Mouse (Mus musculus): ENCODE measurements at regions not wholly inside any gene's neighbourhood (a gene's known extent, or its start where the extent isn't known, plus 50 kb on each side); places are given as distances from the start of the nearest gene placed in this dataset.
"Not testable (repeated sequence)": the region's sequence is repeated elsewhere in the genome, so short reads cannot be mapped to it uniquely, and the experiment has no call there.

DNA sequence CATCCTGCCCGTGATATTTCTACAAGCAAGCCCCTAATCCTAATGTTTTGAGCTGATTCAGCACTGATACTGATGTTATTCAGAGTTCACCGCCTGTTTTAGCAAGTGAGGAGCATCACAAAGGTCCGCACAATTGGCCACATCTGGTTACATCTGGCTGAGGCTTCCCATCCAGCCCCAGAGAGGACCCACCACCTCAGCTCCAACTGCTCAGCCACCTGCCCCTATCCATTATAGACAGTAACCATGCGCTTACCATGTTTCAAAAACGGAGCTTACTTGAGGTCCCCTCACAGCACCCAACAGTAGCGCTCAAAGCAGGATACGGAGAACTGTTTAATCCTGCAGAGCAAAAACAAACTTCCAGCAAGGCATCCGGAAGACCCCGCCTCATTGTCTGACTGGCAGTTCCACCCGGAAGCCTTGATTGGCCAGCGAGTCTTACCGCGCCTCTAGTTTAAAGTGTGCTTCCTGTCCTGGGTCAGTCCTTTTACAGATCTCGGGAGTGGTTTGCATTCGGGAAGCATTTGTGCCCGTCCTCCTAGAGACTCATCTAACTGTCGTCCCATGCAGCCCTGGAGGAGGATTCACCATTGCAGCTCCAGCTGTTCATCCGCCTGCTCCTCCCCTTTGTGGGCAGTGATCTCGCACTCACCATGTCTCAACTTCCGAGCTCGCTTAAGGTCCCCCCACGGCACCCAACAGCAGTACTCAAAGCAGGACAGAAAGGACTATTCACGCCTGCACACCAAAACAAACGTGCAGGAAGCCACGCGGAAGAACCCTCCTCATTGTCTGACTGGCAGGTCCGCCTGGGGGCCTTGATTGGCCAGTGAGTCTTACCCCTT lies 69.9 kb upstream of the Zfp825 start:
- intact Hi-C loops (cut with DNase I), result not testable (repeated sequence)
- peak; percentile 78 to 81 for DNase-seq (ENCODE audit: low spot score in 2 of 2)

DNA sequence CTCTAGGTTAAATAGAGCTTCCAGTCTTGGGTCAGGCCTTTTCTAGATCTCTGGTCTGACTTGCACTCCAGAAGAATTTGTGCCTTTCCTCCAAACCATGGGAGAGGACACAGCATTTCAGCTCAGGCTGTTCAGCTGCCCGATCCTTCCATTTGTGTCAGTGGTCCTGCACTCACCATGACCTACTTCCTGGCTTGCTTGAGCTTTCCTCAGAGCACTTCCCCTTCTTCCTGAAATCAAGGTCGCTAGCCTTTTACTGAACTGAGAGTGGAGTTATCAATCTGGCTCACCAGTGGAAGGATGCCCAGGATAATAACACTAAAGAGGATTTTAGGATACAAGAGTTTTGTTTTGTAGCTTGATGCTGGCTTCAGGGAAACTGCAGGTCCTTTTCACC lies 70.5 kb upstream of the Zfp825 start:
- intact Hi-C loops (cut with DNase I); DNase-seq (ENCODE audit: low spot score in 2 of 2): not testable (repeated sequence)

DNA sequence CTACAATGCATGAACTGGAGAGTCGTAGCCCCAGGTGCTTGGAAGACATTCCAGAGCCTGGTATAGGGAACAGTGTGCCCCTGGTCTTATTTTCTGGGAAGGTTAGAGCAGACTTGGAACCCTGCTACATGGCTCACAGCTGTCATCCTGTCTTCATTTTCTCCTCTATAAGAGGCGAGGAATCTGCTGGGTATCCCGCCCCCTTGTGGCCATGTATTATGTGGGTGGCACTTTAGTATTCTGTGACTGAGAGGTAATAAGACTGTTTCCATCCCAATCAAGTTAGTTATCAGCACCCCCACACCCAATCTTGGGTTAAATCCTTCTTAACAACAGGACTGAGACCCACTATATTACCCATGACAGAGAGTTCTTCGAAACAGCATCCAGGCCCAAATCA lies 69.4 kb upstream of the Erap1 start:
- intact Hi-C loops (cut with DNase I); DNase-seq (ENCODE audit: low spot score in 2 of 2): not testable (repeated sequence)

Measured in left cerebral cortex, postnatal 36 days (tissue).